Mouse (Mus musculus) cerebellum, postnatal 36 days (tissue): ENCODE data around the gene Hk1.

Experiments
- DNase-seq, 2 experiments: peaks; one replicate each; pipeline ENCODE4 v3.0.0; 2021 to 2022; ENCODE audit warnings: mixed read lengths in 2 of 2

Gene Hk1

GRCm38 (mm10) chr10:62319154-62319553 lies 60.6 kb downstream of the Hk1 start:
- DNase-seq, result peak; percentile 40 to 54

GRCm38 (mm10) chr10:62316467-62316866 lies 63.2 kb downstream of the Hk1 start:
- no peak for DNase-seq

GRCm38 (mm10) chr10:62313885-62314424 lies 65.8 kb downstream of the Hk1 start:
- peak in 1 of 2 experiments; percentile 40 for DNase-seq

- no peak for DNase-seq
Observed at GRCm38 (mm10) chr10:62313140-62313539, 66.6 kb downstream of the Hk1 start.

- DNase-seq, result no peak
Observed at GRCm38 (mm10) chr10:62311464-62311863, 68.2 kb downstream of the Hk1 start.

- DNase-seq, result peak in 1 of 2 experiments; percentile 50
Observed at GRCm38 (mm10) chr10:62310259-62311039, 69.3 kb downstream of the Hk1 start.

GRCm38 (mm10) chr10:62309593-62309992 lies 70.1 kb downstream of the Hk1 start:
- no peak for DNase-seq

GRCm38 (mm10) chr10:62308896-62309491 lies 70.7 kb downstream of the Hk1 start:
- DNase-seq, result no peak

- no peak for DNase-seq
Observed at GRCm38 (mm10) chr10:62306483-62306882, 73.2 kb downstream of the Hk1 start.

- DNase-seq, result no peak
Observed at GRCm38 (mm10) chr10:62305090-62305489, 74.6 kb downstream of the Hk1 start.

- DNase-seq, result peak; percentile 85 to 86
Observed at GRCm38 (mm10) chr10:62300006-62300827, 79.5 kb downstream of the Hk1 start.

- DNase-seq, result no peak
Observed at GRCm38 (mm10) chr10:62296086-62296872, 83.4 kb downstream of the Hk1 start.

GRCm38 (mm10) chr10:62294112-62294511 lies 85.6 kb downstream of the Hk1 start:
- peak; percentile 62 to 66 for DNase-seq

GRCm38 (mm10) chr10:62287460-62288124 lies 92.1 kb downstream of the Hk1 start:
- DNase-seq, result no peak

- no peak for DNase-seq
Observed at GRCm38 (mm10) chr10:62283206-62283792, 96.4 kb downstream of the Hk1 start.

- no peak for DNase-seq
Observed at GRCm38 (mm10) chr10:62282782-62283181, 96.9 kb downstream of the Hk1 start.

GRCm38 (mm10) chr10:62279671-62280070 lies 100.0 kb downstream of the Hk1 start:
- DNase-seq, result no peak

GRCm38 (mm10) chr10:62279066-62279465 lies 100.6 kb downstream of the Hk1 start:
- DNase-seq, result no peak

GRCm38 (mm10) chr10:62277499-62278293 lies 102.0 kb downstream of the Hk1 start:
- DNase-seq, result no peak

- peak; percentile 93 to 96 for DNase-seq
Observed at GRCm38 (mm10) chr10:62275235-62275634, 104.5 kb downstream of the Hk1 start.
